Mouse (Mus musculus) cerebellum, adult 9-11 months (tissue): ENCODE results near the gene Mesd.
"Not testable (repeated sequence)": the region's sequence is repeated elsewhere in the genome, so short reads cannot be mapped to it uniquely, and the experiment has no call there.

Experiments
- DNase-seq: peaks from one replicate; pipeline ENCODE4 v3.0.0; 2022

The Mesd gene

GRCm38 (mm10) chr7:83882150-83882632, 2.1 kb upstream of the Mesd start:
- DNase-seq, result peak; percentile 62

- DNase-seq, result peak; percentile 68
These were observed 1.5 kb upstream of the Mesd start for GRCm38 (mm10) chr7:83882633-83883275.

DNA sequence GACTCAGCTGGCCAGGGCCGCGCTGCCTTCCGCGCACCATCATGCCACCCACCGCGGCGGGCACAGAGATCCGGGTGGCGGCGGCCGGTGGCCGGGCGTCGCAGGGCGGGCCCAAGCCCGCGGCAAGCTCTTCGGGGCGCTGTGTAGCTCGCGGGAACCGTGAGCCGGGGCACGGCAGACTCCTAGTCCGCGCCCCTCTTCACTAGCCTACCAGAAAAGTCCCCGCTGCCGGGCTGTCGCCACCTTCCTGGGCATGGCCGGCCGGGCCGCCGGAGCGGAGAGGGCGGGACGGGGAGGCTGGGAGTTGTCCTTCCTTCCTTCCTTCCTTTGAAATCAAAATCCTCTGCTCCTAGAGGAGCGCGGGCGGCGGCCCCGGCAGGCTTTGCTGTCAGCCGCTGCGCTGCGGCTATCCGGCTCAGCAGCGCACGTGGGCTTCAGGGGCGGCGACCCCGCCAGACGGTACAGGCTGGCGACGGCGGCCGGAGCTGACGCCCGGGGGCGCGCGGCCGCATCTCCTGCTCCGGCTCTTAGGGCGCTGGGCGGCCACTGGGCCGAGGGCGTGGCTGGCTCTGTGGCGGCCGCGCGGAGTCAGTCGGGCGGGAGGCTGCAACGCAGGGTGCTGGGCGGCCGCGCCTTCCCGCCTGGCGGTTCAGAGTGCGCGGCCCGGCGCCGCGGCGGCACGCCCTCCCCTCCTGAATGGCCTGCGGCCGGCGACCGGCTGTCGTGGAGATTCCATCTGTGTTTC, 818 bp upstream of the Mesd start:
- no peak for DNase-seq

- peak; percentile 53 for DNase-seq
These were observed 761 bp downstream of the Mesd start for GRCm38 (mm10) chr7:83884921-83885532.

GRCm38 (mm10) chr7:83885835-83886234, 1.6 kb downstream of the Mesd start:
- DNase-seq, result no peak

DNA sequence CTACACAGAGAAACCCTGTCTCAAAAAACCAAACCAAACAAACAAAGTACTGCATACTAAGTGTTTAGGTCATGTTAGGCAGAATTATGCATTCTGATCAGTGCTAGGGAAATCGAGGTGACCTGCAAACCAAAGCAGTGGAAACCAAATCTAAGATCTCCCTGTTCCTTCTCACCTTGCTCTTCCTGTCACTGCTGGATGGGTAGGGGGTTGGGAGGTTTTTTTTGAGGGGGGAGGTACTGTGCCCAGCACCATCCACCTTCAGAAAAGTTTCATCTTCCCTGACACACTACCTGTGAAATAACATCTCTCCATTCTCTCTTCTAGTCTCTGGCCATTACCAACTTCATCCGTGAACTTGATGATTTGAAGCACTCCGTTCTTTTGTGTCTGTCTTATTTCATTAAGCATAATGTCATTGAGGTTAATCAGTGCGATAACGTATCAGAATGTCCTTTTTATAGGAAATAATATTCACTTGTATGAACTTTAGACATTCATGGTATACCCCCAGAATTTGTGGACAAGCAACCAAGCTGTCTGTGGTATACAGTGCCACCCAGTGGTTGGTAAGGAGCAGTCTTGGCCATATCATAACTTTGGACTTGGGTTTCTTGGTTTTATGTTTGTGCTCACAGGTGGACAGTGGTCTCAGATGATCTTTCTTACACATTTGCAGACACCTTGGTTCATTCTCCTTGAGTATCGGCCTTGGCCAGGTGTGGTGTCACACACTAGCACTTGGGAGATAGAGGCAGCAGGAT, 2.3 kb downstream of the Mesd start:
- DNase-seq, result no peak

DNA sequence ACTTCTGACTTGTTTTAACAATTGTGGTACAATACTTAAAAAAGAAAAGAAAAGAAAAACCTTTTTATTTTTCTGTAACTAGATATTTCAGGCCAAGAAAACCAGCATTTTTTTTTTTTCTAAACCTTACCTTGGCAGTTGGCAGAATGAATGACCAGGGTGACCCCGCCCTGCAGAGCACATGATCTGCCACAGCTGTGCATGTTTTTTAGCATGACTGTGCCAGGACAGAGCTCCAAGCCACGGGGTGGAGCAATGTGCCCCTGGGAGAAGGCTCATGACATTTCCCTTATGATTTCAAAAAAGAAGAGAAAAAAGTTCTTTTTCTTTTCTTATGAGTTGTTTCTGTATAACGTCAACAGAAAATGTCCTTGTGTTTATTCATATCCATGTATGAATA, 5.1 kb downstream of the Mesd start:
- no peak for DNase-seq

DNA sequence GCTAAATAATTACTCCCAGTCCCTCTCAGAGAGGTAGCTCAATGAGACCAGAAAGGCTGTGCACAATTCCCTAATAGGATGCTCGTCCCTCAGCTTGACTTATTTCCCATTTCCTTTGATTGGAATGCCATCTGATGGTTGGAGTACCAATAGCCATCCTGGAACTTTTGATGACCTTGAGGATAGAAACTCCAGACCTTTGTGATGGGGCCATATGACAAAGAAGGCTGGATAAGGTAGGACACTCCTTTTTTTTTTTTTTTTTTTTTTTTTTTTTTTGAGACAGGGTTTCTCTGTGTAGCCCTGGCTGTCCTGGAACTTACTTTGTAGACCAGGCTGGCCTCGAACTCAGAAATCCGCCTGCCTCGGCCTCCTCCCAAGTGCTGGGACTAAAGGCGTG, 5.7 kb downstream of the Mesd start:
- not testable (repeated sequence) for DNase-seq

- DNase-seq, result peak; percentile 98
These were observed 7.4 kb downstream of the Mesd start for GRCm38 (mm10) chr7:83891433-83892332.

DNA sequence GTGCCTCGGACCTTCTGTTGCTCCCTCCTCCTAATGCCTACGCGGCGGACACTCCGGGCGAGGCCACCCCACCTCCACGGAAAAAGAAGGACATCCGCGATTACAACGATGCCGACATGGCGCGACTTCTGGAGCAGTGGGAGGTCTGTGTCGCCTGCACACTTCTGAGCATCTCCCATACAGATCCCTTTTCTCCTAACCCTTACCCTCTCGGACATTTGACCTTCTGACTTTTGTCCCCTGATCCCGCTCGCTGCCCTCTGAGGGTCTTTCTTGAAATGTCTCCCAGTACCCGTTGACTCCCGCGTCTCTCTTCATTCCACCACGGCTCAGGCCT, 8.0 kb downstream of the Mesd start:
- no peak for DNase-seq

GRCm38 (mm10) chr7:83894348-83894747, 10.1 kb downstream of the Mesd start:
- no peak for DNase-seq

DNA sequence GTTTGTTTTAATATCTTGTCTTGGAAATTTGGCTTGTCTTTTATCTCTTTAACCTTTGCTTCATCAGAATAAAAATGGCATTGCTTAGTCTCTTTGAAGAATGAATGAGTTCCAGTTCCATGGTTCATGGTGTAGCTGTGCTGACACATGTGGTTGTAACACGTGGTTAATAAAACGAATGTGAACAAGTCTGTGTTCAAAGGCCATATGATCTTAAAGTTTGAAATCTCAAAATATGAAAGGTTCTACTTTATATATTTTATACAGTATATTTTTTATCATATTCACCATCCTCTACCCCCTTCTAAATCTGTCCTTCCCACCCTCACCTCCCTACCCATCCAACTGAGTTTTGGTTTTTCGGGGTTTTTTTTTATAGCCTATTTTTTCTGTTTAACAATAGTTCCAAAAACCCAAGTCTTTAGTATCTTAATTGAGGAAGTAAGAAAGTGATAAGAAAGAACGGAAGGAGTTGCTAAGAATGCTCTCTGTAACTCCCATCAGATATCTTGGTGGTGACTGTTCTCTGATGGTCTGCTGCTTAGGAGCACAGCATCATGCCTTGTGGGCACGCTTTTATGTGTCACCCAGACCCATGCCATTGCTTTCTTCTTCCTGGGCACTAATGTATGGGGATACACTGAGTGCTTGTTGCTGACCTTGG, 11.9 kb downstream of the Mesd start:
- DNase-seq, result no peak

DNA sequence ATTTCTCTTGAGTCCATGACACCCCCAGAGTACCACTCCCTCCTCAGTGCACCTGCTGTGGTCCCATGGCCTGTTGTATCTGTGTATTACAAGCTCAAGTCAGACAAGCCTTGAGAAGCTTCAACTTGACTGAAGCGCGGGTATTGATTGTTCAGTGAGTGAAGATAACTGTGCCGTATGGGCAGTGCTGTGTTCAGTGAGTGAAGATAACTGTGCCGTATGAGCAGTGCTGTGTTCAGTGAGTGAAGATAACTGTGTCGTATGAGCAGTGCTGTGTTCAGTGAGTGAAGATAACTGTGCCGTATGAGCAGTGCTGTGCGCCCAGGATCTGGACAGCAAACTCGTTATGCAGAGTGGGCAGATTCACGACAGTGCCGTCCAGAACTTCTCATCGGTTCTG, 14.0 kb downstream of the Mesd start:
- DNase-seq, result no peak

DNA sequence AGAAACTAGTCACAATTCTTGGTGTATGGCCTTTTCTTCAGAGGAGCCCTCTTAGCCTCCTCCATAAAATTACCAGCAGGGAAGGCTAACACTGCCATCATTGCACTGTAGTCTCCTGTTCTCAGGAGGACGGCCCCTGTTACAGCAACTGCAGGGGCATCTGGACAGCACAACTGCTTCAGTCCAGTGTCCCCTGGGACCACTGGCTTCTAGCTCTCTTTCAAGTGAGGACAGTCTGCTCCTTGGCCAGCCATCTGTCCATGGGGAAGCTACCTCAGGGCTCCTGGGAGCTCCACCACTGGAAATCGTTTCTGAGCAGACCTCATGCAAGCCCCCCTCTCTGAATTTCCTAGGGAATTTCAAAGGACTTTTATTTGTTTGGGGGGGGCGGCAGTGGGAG, 16.3 kb downstream of the Mesd start:
- DNase-seq, result no peak

- no peak for DNase-seq
These were observed 17.2 kb downstream of the Mesd start for GRCm38 (mm10) chr7:83901425-83901824.

DNA sequence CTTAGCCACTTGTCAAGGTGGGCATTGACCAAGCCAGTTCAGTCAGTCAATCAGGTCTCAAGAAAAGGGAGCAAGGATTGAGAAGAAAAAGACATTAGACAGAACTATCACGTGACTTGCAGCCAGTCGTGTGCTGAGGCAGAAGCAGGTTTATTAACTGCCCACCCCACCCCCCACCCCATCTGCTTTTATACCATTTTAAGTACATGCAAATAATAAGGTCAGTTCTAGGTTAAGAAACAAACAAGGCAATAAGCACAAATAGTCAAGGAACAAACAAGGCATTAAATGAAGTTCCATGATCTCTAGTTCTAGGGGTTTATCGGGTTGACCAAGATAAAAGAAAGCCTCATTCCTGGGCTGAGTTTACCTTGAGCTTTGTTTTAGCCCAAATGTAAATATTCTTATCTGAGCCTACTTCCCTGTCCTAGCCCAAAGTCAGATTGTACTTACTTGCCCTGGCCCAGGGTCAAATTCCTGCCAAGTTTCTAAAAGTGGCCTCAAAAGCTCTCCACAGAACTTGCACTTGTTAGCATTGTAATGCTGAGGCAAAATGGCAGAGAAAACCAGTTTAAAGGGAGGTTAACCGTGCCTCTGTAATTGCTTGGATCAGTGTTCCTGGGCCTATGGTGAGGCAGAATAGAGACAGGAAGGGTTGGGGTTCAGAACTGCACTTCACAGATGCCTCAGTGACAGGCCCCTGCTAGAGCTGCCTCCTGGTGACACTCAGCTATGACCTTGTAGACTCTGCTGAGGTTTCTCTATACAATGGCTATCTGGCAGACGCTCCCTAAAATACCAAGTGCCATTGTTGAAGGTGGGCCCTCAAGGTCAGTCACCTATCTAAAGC, 18.3 kb downstream of the Mesd start:
- DNase-seq, result no peak

GRCm38 (mm10) chr7:83904831-83905230, 20.6 kb downstream of the Mesd start:
- DNase-seq, result no peak

GRCm38 (mm10) chr7:83911909-83912308, 27.6 kb downstream of the Mesd start:
- DNase-seq, result no peak

DNA sequence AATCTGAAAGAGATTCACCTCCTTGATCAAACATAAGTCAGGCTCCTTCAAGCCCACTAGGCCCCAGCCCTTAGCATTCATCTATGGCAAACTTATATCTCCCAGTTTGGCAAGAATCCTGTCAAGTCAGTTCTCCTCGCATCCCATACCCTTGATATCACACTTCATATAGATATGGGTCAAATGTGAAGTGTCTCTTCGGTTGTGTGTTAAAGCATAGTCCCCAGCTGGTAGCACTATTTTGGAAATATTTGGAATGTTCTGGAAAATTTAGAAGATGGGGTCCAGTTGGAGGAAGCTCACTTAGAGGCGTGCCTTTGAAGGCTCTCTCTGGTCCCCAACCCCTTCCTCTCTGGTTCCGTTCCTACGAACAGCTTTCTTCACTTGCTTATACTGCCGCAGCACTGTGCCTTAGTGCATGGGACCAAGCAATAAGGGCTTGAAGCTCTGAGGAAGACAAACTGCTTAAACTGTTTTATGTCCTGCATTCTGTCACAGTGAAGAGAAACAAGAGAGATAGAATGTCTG, 29.2 kb downstream of the Mesd start:
- DNase-seq, result no peak

- no peak for DNase-seq
These were observed 29.7 kb downstream of the Mesd start for GRCm38 (mm10) chr7:83913995-83914394.

DNA sequence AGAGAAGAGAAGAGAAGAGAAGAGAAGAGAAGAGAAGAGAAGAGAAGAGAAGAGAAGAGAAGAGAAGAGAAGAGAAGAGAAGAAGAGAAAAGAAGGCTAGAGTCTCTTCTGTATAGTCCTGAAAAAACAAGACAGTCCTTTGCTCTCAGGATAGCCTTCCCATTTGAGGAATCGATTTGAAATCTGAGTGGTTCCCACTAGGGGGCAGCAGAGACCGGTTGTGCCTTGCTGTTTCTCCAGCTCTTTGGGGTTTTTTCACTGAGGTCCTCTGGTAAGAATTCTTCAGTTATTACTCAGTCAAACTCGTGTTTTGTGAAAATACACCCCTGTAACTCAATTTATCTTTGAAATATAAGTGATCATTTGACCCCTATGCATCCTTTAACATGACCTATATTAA, 30.3 kb downstream of the Mesd start:
- peak; percentile 77 for DNase-seq
